Mouse (Mus musculus) NIH3T3 (cell line): Measurements from ENCODE around the gene Adgrg3.

Experiments
- DNase-seq: peaks from one replicate; pipeline ENCODE4 v3.0.0-alpha.2; 2012; ENCODE audit warnings: low read depth

Adgrg3 gene

DNA sequence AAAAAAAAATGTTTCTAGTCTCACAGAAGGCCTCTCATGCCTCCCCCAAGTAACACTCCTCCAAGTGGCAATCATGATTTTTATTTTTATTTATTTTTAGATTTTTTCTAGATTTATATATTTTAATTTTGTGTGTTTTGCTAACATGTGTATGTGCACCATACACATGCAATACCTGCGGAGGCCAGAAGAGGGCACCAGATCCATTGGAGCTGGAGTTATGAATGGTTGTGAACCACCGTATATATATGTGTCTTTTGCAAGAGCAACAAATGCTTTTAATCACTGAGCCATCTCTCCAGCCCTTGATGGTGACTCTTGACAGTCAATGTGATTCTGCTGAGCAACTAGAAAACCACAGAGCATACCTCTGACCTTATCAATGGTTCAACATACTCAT is 7.9 kb downstream of the Adgrg3 start:
- peak; percentile 59 for DNase-seq

DNA sequence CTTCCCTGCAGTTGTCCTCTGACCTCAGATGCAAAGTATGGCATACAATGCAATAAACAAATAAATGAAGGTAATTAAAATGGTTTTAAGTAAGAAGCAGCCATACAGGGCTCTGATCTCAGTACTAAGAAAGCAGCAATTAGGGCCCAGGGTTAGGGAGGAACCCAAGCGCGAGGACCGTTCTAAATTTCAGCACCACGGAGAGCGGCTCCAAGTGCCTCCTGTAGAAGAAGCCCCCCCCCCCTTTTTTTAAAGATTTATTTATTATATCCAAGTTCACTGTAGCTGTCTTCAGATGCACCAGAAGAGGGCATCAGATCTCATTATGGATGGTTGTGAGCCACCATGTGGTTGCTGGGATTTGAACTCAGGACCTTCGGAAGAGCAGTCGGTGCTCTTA is 10.9 kb downstream of the Adgrg3 start:
- peak; percentile 60 for DNase-seq

DNA sequence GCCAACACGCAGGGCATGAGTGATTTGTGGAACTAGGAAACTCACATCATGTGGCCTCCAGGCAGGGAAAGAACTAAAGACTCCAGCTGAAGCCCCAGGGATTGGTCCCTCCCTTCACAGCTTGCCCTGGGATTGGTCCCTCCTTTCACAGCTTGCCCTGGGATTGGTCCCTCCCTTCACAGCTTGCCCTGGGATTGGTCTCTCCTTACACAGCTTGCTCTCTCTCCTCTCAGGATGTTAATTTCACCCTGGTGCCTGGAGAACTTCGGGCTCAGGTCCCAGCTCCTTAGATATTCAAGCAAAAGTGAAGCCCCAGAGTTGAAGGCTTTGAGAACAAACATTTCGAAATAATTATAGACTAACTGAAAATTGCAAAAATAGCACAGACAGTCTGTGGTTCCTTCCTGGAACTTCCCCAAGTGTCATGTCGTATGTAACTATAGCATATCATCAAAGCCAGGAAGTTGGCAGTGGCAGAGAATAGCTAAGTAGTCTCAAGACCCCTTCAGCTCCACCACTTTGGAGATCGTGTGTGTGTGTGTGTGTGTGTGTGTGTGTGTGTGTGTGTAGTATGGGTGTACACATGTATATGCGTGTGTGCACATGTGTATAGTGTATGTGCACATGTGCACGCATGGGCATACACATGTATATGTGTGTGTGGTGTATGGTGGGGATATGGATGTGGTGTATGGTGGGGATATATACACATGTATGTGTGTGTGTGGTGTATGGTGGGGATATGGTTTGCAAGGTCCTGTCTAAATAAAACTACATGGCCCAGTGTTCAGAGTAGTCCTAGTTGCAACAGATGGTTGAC is 19.8 kb downstream of the Adgrg3 start:
- DNase-seq = peak; percentile 77

DNA sequence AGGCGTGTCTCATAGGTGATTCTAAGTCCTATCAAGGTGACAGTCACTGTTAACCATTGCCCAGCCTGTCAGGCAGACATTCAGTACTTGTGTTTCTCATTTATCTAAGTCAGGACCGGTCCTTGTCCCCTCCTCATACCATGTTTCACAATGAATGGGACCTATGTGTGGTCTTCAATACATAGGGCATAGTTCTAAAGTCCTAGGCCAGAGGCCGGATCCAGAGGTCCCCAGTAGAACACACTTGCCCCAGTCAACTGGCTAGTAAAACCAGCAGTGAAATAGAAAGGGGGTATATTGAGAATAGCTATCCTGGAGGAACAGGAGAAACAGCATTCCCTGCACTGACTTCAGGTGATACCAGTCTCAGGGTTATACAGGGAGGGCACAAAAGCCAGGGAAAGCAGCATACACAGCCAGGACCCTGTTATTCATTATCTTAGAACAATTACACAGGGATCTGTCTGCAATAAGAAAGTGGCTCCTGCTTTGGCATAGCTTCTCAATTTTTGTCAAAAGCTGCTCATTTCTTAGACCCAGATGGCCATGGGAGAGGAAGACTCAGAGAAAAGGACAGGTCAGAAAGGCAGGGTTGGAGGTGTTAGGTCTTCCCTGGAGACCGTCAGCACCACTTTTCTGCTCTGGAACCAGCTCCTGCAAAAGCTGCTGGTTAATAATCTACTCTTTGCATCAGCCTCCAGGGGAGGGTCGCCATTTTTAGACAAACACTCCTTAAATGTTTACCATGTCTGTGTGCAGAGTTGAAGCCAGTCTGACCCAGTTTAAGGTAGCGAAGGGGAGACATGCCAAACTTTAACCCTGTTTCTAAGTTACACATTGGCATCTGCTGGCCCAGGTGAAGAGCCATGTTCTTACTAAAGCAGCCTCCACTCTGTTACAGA is 24.6 kb downstream of the Adgrg3 start:
- no peak for DNase-seq

DNA sequence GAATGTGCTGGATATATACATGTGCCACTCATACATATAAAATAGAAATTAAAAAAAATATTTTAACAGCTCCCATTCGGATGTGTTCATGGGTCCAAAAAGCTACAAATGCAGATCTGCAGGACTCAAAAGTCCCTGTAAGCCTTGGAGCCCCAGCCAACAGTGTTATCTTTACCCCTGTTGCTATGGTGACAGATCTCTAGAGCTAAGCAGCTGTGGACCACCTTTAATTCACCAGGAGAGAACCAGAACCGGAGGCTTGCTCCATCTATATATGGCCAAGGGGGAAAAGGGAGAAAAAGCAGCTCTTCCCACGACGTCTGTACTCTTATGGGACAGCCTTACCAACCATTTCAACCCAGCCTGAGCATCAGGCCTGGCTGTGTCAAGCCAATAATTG is 27.3 kb downstream of the Adgrg3 start:
- DNase-seq = no peak

DNA sequence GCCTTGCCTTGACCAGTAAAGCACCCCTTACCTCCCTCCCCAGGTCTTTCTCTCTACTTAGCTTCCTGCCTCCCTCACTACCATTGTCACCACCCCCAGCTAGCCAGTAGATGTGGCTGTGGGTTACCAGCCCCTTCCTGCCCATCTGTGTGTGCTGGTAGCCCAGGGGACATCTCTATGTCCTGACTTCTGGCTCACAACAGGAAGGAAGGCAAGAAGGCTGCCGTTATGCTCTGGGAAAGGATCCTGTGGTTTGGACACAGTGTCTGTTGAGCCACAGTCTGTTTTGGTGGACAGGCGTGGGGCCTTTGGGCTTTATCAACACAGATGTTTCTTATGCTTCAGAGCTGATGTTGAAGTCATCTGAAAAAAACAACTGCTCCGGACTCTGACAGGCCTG is 29.5 kb downstream of the Adgrg3 start:
- no peak for DNase-seq

DNA sequence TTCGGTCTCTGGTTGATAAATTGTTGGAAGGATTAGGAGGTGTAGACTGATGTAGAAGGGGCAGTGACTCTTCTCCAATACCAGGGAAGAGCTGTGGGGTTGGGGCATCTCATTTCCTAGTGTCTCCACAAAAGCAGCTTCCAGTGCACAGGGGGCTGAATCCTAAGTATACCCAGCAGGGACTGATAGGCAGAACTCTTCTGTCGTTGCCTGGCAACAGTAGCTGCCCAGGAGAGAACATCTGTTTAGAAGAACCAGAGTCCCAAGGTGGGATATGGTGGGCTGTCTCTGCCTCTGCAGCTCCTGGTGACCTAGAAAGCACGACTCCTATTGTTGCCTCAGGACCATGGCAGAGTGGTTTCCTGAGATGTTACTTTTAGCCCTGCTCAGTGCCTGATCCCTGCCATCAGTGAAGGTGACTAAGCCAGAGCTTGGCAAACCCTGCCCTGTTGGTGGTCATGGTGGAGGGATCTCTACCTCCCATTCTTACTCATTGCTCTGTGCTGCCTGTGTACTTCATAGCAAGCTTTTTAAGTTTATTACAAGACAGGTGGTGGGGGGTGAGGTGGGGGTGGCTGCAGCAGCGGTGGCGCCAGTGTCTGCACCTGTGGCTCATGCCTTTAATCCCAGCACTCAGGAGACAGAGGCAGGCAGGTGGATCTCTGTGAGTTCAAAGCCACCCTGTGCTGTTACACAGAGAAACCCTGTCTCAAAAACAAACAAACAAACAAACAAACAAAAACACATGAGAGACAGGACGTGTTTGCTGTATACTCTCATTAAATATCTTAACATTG is 30.6 kb downstream of the Adgrg3 start:
- DNase-seq = no peak

DNA sequence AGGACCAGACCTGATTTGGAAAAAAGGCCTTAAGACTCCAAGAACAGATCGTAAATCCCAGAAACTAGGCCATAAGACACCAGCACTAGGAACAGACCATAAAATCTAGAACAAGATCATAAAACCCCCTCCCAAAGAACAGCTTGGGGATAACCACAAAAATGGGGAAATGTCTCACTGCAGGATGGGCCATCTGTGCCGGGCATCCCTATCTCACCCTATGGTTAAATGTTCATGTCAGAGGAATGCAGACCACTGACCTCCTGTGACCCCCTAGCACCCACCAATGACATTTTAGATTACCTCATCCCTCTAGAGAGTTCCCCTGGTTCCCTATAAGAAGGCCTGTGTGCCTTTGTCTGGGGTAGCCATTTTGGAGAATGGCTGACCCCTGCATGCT is 32.1 kb downstream of the Adgrg3 start:
- no peak for DNase-seq

DNA sequence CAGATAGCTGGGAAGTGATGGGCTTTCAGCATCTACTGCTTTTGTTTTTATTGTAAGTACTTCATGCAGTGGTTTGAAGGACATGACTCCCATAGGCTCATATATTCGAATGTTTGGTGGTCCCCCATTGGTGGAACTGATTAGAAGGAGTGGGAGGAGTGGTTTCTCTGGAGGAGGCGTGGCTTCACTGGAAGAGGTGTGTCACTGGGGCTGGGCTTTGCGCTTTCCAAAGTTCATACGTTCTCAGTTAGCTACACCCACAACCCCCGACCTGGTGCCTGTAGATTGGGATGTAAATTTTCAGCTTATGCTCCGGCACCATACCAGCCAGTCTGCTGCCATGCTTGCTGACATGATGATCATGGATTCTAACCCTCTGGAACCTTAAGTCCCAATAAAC is 36.9 kb downstream of the Adgrg3 start:
- DNase-seq = no peak

DNA sequence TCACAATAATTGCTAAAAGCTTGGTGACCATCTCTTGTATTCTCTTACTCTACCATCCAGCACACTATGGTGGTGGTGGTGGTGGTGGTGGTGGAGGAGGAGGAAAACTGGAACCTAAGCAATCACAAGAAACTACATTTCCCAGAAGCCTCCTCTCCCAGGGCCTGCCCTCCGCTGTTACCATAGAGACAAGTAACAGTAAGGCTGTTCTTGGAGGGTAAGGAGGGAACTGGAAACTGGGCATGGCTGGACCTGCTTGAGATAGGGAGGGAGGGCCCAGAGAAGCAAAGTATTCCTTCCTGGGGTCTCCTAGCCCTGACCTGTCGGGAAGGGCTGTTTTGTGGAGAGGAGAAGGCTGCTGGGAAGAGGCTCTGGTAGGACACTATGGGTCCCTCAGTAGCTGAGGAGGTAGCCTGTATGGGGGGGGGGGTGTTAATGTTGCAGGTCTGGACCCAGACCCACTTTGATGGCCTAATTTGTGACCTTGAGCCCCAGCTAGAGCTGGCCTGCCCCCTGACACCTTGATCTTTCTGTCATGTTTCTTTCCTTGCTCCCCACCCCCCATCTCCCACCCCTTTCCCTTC is 37.5 kb downstream of the Adgrg3 start, which contains the start of gene Drc7:
Gene Drc7, plus strand, starts transcription at position 177 of the 584 bp plus-strand sequence.
- DNase-seq = no peak

DNA sequence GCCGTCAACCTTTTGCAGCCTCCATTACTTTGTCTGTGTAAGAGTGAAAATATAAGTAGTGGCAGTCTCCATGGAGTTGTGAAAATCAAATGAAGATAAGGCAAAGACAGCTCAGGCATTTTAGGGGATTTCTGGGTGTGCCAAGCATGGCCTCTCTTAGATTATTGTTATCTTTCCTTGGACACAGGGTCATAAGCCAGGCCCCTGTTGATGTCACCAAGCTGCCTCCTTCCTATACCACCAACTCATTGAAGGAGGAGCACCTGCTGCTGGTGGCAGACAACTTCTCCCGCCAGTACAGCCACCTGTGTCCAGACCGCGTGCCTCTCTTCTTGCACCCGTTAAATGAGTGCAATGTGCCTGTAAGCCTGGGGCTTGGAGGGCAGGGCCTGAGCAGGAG is 38.9 kb downstream of the Adgrg3 start:
- no peak for DNase-seq

DNA sequence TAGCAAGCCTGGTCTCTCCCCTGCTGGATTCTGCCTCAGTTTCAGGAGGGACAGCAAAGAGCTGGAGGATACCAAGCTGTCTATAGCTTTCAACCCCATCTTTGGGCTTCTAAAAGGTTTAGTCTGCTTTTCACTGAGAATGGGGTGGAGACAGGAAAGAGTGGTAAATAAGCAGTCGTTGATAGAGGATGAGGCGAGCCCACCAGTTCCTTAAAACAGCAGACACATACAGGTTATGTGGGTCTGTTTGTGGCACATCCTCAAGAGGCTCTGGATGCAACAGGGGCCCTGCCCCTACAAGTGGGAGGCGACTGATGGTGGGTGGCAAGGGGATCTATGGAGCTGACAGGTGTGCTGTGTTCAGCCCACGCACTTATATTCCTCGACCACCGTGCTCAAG is 41.2 kb downstream of the Adgrg3 start:
- DNase-seq = no peak

DNA sequence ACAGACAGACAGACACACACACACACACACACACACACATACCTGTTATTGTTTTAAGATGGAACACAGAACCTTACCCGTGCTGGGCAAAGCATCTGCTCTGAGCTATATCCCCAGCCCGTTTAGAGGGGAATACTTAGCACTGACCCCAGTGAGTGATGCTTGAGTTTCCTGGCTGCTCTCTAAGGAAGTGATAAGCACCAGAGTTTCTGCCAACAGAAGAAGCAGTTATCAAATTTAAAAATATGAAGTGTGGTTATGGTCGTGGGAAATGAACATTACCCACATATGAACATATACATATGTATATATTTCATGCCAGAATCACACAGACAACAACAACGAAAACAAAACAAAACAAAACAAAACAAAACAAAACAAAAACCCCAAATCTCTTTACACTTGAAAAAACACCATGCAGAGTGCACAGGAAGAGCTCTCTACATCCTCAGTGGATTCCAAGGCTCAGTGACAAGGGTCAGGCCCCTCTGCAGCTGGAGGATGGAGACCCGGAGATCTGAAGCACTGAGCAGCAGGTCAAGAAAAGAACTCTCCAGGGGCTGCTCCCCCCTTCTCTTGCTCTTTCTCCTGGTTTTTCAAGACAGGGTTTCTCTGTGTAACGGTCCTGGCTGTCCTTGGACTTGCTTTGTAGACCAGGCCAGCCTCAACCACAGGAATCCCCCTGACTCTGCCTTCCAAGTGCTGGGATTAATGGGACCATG is 42.5 kb downstream of the Adgrg3 start:
- no peak for DNase-seq

DNA sequence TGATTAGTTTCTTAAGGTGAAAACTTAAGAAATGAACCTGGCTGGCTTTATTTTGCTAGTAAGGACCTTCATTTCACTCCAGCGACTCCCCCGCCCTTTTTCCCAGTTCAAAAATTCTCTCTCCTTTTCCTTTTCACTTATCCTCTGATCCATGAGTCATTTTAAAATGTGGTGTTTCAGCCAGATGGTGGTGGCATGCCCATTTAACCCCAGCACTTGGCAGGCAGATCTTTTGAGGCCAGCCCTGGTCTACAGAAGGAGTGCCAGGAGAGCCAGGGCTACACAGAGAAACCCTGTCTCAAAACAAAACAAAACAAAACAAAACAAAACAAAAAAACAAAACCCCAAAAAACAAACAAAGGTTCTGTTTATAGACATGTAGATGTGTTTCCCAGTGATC is 47.0 kb downstream of the Adgrg3 start:
- peak; percentile 80 for DNase-seq

DNA sequence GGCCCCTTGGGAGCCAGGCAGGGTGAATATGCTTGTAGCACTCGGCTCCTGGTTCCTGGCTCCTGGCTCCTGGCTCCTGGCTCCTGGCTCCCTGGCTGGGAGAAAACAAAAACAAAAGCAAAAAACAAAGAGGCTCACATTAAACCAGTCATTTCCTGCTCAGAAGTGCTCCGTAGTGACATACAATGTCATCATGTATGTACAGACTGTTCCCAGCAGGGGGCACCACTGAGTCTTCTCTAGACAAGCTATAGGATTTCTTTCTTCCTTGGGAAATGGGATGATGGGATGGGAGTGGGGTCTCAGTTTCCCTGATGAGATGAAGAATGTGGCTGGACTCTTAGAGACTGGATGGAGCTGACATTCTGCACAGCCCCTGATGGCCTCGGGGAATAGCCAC is 50.1 kb downstream of the Adgrg3 start:
- peak; percentile 60 for DNase-seq

DNA sequence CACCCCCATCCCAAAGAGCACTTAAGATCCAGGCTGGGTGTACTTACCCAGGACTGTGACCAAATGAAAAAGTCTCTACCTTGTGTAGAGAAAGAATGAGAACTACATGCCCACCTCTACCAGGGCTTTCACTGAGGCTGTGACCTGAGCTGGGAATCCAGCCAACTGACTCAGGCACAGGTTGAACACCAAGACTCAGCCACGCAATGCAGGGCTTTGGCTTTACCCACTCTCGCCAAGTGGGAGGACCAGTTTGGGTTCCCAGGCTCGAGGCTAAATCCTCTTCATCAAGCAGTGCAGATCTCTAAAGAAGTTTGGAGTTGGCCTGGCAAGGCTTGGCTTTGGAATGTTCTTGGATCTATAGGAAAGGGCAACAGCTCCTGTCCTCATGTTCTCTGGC is 58.0 kb downstream of the Adgrg3 start:
- peak; percentile 31 for DNase-seq

DNA sequence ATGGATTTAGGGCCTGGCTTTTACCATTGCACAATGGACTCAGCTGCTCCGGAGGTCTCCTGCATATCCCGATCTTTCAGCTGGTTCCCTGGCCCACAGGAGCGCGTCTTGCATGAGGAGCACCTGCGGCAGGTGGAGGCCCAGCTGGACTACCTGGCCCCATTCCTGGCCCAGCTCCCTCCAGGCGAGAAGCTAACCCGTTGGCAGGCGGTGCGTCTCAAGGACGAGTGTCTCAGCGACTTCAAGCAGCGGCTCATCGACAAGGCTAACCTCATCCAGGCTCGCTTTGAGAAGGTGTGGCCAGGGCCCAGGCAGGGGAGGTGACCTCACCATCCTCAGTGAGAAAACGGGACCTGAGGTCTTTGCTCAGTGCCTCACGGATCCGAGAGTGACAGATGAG is 58.7 kb downstream of the Adgrg3 start:
- no peak for DNase-seq

DNA sequence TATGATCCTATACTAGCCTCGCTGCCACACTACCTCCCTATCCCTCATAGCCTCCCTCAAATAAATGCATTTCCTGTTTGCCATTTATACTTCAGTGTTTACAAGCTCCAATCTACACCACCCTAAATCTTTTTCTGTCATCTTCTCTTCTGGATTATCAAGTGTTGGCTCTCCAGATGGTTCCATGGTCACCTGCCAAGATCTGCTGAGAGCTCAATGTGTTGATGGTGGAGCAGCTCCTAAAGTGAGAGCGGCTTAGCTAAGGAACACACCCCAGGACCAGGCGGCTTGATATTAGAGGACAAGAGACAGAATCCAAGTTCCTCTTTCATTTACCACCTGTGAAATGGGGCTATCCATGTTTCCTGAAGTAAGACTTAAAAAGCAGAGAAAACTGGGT is 60.6 kb downstream of the Adgrg3 start:
- DNase-seq = no peak

DNA sequence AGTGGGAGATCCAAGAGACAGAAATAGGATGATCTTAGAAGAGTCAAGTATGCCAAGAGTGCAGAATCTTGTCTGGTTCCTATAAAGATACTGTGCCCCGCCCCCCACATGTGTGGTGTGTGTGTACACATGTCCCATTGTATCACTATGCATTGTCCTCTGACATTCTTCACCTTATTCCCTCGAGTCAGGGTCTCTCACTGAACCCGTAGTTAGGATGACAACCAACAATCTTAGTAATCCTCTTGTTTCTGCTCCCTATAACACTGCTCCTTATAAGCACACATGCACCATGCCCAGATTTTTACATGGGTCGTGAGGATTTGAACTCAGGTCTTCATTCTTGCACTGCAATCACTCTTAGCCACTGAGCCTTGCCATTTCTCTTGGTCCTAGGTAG is 61.8 kb downstream of the Adgrg3 start:
- DNase-seq = no peak

DNA sequence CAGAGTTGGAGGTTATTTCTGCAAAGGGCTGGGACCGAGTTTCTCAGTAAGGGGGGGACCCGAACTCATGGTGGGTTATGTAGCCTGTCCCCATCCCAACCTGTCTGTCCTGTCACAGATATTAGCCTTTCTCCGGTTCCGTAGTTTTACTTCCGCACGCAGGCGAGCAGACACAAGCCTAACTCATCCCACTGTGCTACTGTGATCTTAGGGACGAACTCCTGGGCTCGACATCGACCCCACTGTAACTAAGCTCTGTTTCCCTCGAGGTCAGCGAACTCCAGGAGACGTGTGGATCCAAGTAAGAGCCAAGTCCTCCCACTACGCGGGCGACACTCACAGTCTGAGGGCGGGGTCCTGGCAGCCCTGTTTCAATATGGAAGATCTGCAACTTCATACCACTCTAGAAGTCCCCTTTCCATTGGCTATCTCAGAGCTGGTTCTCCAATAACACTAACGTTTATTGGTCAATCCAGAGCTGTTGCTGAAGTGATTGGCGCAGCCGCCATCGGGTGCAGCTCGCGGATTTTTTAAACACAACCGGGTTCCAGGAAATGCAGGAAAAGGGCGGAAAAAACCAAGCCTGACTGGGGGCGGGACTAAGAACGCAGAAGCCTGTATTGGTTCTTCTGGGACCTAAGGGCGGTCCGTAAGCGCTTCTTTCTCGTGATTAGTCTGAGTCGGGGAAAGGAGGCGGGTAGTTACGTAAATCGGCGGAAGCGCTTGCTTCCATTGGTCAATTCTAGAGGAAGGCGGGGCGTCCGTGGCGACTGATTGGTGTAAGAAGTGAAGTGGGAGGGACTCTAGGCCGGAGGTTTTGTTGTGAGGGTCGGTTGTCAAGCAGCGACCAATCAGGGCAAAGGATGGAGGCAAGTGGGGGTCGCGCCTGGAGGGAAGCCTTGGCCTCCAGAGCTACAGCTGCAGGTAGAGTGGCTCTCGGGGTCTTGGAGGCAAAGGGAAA is 63.2 kb downstream of the Adgrg3 start, which contains the start of gene Katnb1:
Gene Katnb1, plus strand, starts transcription at position 806 of the 961 bp plus-strand sequence.
- DNase-seq = peak; percentile 99
